Mouse (Mus musculus) limb, embryonic 10.5 days (tissue): ENCODE results near the gene Pde10a. TPM values are rescaled to one million over a fixed set of nuclear protein-coding genes. Genes with fewer than 3 reads are reported as not detected.

Experiments
- DNase-seq: peaks from one replicate; pipeline ENCODE4 v3.0.0-alpha.2; 2017; ENCODE audit warnings: low spot score
- H3K27ac ChIP-seq: fragments of 300-500 bp; sonication (generic); 2 replicates; pipeline ENCODE4 v1.5.1; 2016; ENCODE audit warnings: mild to moderate bottlenecking
- H3K27me3 ChIP-seq: fragments of 300-500 bp; sonication (generic); 2 replicates; pipeline ENCODE4 v1.6.1; 2016; ENCODE audit warnings: low read depth, mild to moderate bottlenecking; ENCODE audit not compliant: poor library complexity, severe bottlenecking
- H3K36me3 ChIP-seq: fragments of 300-500 bp; sonication (generic); 2 replicates; pipeline ENCODE4 v1.6.1; 2016; ENCODE audit warnings: mild to moderate bottlenecking, moderate library complexity
- H3K4me1 ChIP-seq: fragments of 300-500 bp; sonication (generic); 2 replicates; pipeline ENCODE4 v1.6.1; 2016
- H3K4me3 ChIP-seq: fragments of 300-500 bp; sonication (generic); 2 replicates; pipeline ENCODE4 v1.5.1; 2016; ENCODE audit warnings: mild to moderate bottlenecking, moderate library complexity
- H3K9me3 ChIP-seq: fragments of 300-500 bp; sonication (generic); replicated peaks from 2 replicates; pipeline ENCODE4 v1.6.1; 2016; ENCODE audit warnings: mild to moderate bottlenecking
- WGBS: fragments of 180-500 bp; shearing (Covaris S2); methylation state at CpG from one replicate; pipeline ENCODE4 v1.1.7; 2016; 5-methylcytosine and 5-hydroxymethylcytosine counted together
- polyA plus RNA-seq: library from polyadenylated mRNA; unstranded; fragments of >200 nt; fragmentation: Nextera tagmentation; extraction: Ambion mirVana; gene quantifications from 2 replicates; pipeline ENCODE4 v1.2.1, GENCODE M21; 2016

Gene Pde10a
- polyA plus RNA-seq, 1 experiment from 2014 or later = 1.6 TPM

GRCm38 (mm10) chr17:8809771-8810170, 284.6 kb downstream of the Pde10a start:
- DNase-seq = no peak
- Histone ChIP-seq H3K9me3 (no peaks in the 10 kb centered on the region), H3K4me1 (peaks cover 16% of the 10 kb centered on the region), H3K4me3 (no peak overlapping the region), H3K27me3 (peaks cover 29% of the 10 kb centered on the region; the same call in 1 of the 2 replicates), H3K36me3 (no peaks in the 10 kb centered on the region), H3K27ac (no peak overlapping the region)
- WGBS = 81% methylated on average over 6 of the region's 6 CpGs

GRCm38 (mm10) chr17:8810201-8810600, 285.0 kb downstream of the Pde10a start:
- peaks cover 16% of the 10 kb centered on the region for H3K4me1 ChIP-seq
- H3K4me3 ChIP-seq = no peak overlapping the region
- no peak for DNase-seq
- WGBS = 94% methylated on average over 8 of the region's 8 CpGs
- peaks cover 25% of the 10 kb centered on the region; the same call in 1 of the 2 replicates for H3K27me3 ChIP-seq
- no peaks in the 10 kb centered on the region for H3K36me3 ChIP-seq
- H3K9me3 ChIP-seq = no peaks in the 10 kb centered on the region
- no peak overlapping the region for H3K27ac ChIP-seq

- peaks cover 16% of the 10 kb centered on the region for H3K4me1 ChIP-seq
- no peak overlapping the region for H3K27ac ChIP-seq
- no peak overlapping the region for H3K4me3 ChIP-seq
- H3K36me3 ChIP-seq = no peaks in the 10 kb centered on the region
- WGBS = 56% methylated on average over 12 of the region's 12 CpGs
- 0 out of 2 replicates have a peak, but pooled peaks cover 6% of the 10 kb centered on the region for H3K27me3 ChIP-seq
- no peak for DNase-seq
- H3K9me3 ChIP-seq = no peaks in the 10 kb centered on the region
Measured at GRCm38 (mm10) chr17:8812228-8812865, 287.2 kb downstream of the Pde10a start.

GRCm38 (mm10) chr17:8813773-8814491, 288.8 kb downstream of the Pde10a start:
- Histone ChIP-seq H3K4me3 (no peak overlapping the region), H3K27me3 (0 out of 2 replicates have a peak, but pooled peaks cover 6% of the 10 kb centered on the region), H3K9me3 (no peaks in the 10 kb centered on the region), H3K27ac (no peak overlapping the region), H3K4me1 (peaks cover 4% of the 10 kb centered on the region; the same call in 1 of the 2 replicates), H3K36me3 (no peaks in the 10 kb centered on the region)
- WGBS = 87% methylated on average over 3 of the region's 3 CpGs
- DNase-seq = no peak

- H3K4me1 ChIP-seq = no peaks in the 10 kb centered on the region
- H3K9me3 ChIP-seq = no peaks in the 10 kb centered on the region
- H3K4me3 ChIP-seq = no peak overlapping the region
- H3K27me3 ChIP-seq = no peaks in the 10 kb centered on the region
- H3K36me3 ChIP-seq = no peaks in the 10 kb centered on the region
- DNase-seq = no peak
- no peak overlapping the region for H3K27ac ChIP-seq
- WGBS = 86% methylated on average over 3 of the region's 3 CpGs
Measured at GRCm38 (mm10) chr17:8815376-8815775, 290.2 kb downstream of the Pde10a start.

- Histone ChIP-seq H3K27me3 (no peaks in the 10 kb centered on the region), H3K27ac (no peak overlapping the region), H3K36me3 (no peaks in the 10 kb centered on the region), H3K4me3 (no peak overlapping the region), H3K4me1 (no peaks in the 10 kb centered on the region), H3K9me3 (no peaks in the 10 kb centered on the region)
- DNase-seq = no peak
- 82% methylated on average over 5 of the region's 5 CpGs for WGBS
Measured at GRCm38 (mm10) chr17:8815864-8816263, 290.7 kb downstream of the Pde10a start.

- no peaks in the 10 kb centered on the region for H3K9me3 ChIP-seq
- 87% methylated on average over 13 of the region's 13 CpGs for WGBS
Measured at GRCm38 (mm10) chr17:8818675-8819074, 293.5 kb downstream of the Pde10a start.

GRCm38 (mm10) chr17:8823548-8823947, 298.4 kb downstream of the Pde10a start:
- no peak overlapping the region for H3K4me3 ChIP-seq
- no peaks in the 10 kb centered on the region for H3K9me3 ChIP-seq
- WGBS = 81% methylated on average over 7 of the region's 7 CpGs
- H3K27me3 ChIP-seq = no peaks in the 10 kb centered on the region
- no peak overlapping the region for H3K27ac ChIP-seq
- no peaks in the 10 kb centered on the region for H3K4me1 ChIP-seq
- no peak for DNase-seq
- no peaks in the 10 kb centered on the region for H3K36me3 ChIP-seq

More at GRCm38 (mm10) chr17:8818675-8819074, 293.5 kb downstream of the Pde10a start:
- Histone ChIP-seq H3K27ac (no peak overlapping the region), H3K27me3 (no peaks in the 10 kb centered on the region), H3K36me3 (no peaks in the 10 kb centered on the region), H3K4me1 (no peaks in the 10 kb centered on the region), H3K4me3 (no peak overlapping the region)
- DNase-seq = no peak

GRCm38 (mm10) chr17:8827204-8827603, 302.0 kb downstream of the Pde10a start:
- 87% methylated on average over 9 of the region's 9 CpGs for WGBS
- no peaks in the 10 kb centered on the region for H3K4me1 ChIP-seq
- no peak for DNase-seq
- no peak overlapping the region for H3K4me3 ChIP-seq
- no peak overlapping the region for H3K27ac ChIP-seq
- H3K27me3 ChIP-seq = no peaks in the 10 kb centered on the region
- no peaks in the 10 kb centered on the region for H3K36me3 ChIP-seq
- H3K9me3 ChIP-seq = no peaks in the 10 kb centered on the region

- Histone ChIP-seq H3K36me3 (no peaks in the 10 kb centered on the region), H3K27ac (no peak overlapping the region), H3K27me3 (no peaks in the 10 kb centered on the region), H3K4me3 (no peak overlapping the region), H3K9me3 (no peaks in the 10 kb centered on the region), H3K4me1 (no peaks in the 10 kb centered on the region)
- no peak for DNase-seq
- 88% methylated on average over 5 of the region's 5 CpGs for WGBS
Measured at GRCm38 (mm10) chr17:8831001-8831400, 305.8 kb downstream of the Pde10a start.

- no peak overlapping the region for H3K4me3 ChIP-seq
- H3K9me3 ChIP-seq = no peaks in the 10 kb centered on the region
- no peak overlapping the region for H3K27ac ChIP-seq
- H3K4me1 ChIP-seq = peaks cover 14% of the 10 kb centered on the region
- H3K27me3 ChIP-seq = no peaks in the 10 kb centered on the region
- WGBS = 96% methylated on average over 5 of the region's 5 CpGs
- DNase-seq = no peak
- H3K36me3 ChIP-seq = no peaks in the 10 kb centered on the region
Measured at GRCm38 (mm10) chr17:8836292-8836691, 311.1 kb downstream of the Pde10a start.

GRCm38 (mm10) chr17:8838252-8838651, 313.1 kb downstream of the Pde10a start:
- WGBS = 50% methylated on average over 8 of the region's 8 CpGs
- Histone ChIP-seq H3K27ac (no peak overlapping the region), H3K4me1 (peaks cover 18% of the 10 kb centered on the region), H3K4me3 (no peak overlapping the region), H3K9me3 (no peaks in the 10 kb centered on the region), H3K27me3 (no peaks in the 10 kb centered on the region), H3K36me3 (no peaks in the 10 kb centered on the region)
- DNase-seq = no peak

GRCm38 (mm10) chr17:8839237-8840011, 314.3 kb downstream of the Pde10a start:
- no peaks in the 10 kb centered on the region for H3K27me3 ChIP-seq
- no peak overlapping the region for H3K27ac ChIP-seq
- H3K36me3 ChIP-seq = no peaks in the 10 kb centered on the region
- no peak overlapping the region for H3K4me3 ChIP-seq
- peaks cover 18% of the 10 kb centered on the region for H3K4me1 ChIP-seq
- 76% methylated on average over 10 of the region's 10 CpGs for WGBS
- no peak for DNase-seq
- no peaks in the 10 kb centered on the region for H3K9me3 ChIP-seq
